Mouse (Mus musculus) MEL (cell line): Measurements from ENCODE around the gene Npw. TPM values are rescaled to one million over a fixed set of nuclear protein-coding genes. Genes with fewer than 3 reads are reported as not detected.

Experiments used
- DNase-seq: peaks from one replicate; pipeline ENCODE4 v3.0.0; 2011; ENCODE audit warnings: low read depth, low spot score
- H3K27ac ChIP-seq: 2 replicates; pipeline ENCODE4 v1.5.1; 2012; ENCODE audit warnings: low read depth, mild to moderate bottlenecking, control low read depth, low read length, moderate library complexity; ENCODE audit not compliant: control insufficient read depth
- H3K27me3 ChIP-seq, 2 experiments: fragments of 150-350 bp in 1 of 2; sonication (generic) in 1 of 2; 2 replicates each; pipeline ENCODE4 v1.6.1; 2012; ENCODE audit warnings: low read length in 2 of 2, mild to moderate bottlenecking in 2 of 2, improper control_type of control experiment in 1 of 2, moderate library complexity in 1 of 2; ENCODE audit not compliant: insufficient read depth in 2 of 2, control insufficient read depth in 1 of 2
- H3K36me3 ChIP-seq, 2 experiments: 2 replicates each; pipeline ENCODE4 v1.6.1; 2012 to 2014; ENCODE audit warnings: low read length in 2 of 2, improper control_type of control experiment in 1 of 2, inconsistent platforms in 1 of 2, mild to moderate bottlenecking in 1 of 2; ENCODE audit not compliant: insufficient read depth in 2 of 2, control insufficient read depth in 1 of 2
- H3K4me1 ChIP-seq, 2 experiments: fragments of 150-350 bp in 1 of 2; sonication (generic) in 1 of 2; 2 replicates each; pipeline ENCODE4 v1.6.1; 2012; ENCODE audit warnings: low read length in 2 of 2, improper control_type of control experiment in 1 of 2, mild to moderate bottlenecking in 1 of 2; ENCODE audit not compliant: insufficient read depth in 2 of 2, control insufficient read depth in 1 of 2
- H3K4me3 ChIP-seq, 2 experiments: fragments of 150-350 bp in 1 of 2; sonication (generic) in 1 of 2; 2 replicates each; pipeline ENCODE4 v1.5.1; 2012; ENCODE audit warnings: low read depth in 2 of 2, low read length in 2 of 2, mild to moderate bottlenecking in 2 of 2, moderate library complexity in 2 of 2, control low read depth in 1 of 2, improper control_type of control experiment in 1 of 2; ENCODE audit not compliant: control insufficient read depth in 1 of 2, insufficient read depth in 1 of 2
- H3K79me2 ChIP-seq: 2 replicates; pipeline ENCODE4 v1.6.1; 2012; ENCODE audit warnings: mild to moderate bottlenecking, low read length, moderate library complexity; ENCODE audit not compliant: control insufficient read depth, poor library complexity, insufficient read depth
- H3K9ac ChIP-seq: 2 replicates; pipeline ENCODE4 v1.6.1; 2012; ENCODE audit warnings: low read depth, mild to moderate bottlenecking, control low read depth, low read length, moderate library complexity; ENCODE audit not compliant: control insufficient read depth, poor library complexity, severe bottlenecking
- H3K9me3 ChIP-seq: fragments of 150-350 bp; sonication (generic); replicated peaks from 2 replicates; pipeline ENCODE4 v1.6.1; 2012; ENCODE audit warnings: mild to moderate bottlenecking, low read length, improper control_type of control experiment, moderate library complexity; ENCODE audit not compliant: insufficient read depth
- BHLHE40 ChIP-seq: IDR thresholded peaks from 2 replicates; pipeline ENCODE4 v1.6.1; 2012; ENCODE audit warnings: low read depth, mild to moderate bottlenecking, inconsistent platforms, low read length, improper control_type of control experiment, borderline replicate concordance
- CHD1 ChIP-seq: IDR thresholded peaks from 2 replicates; pipeline ENCODE4 v1.6.1; 2012; ENCODE audit warnings: low read depth, mild to moderate bottlenecking, inconsistent platforms, low read length, improper control_type of control experiment
- CHD2 ChIP-seq: IDR thresholded peaks from 2 replicates; pipeline ENCODE4 v1.6.1; 2011; ENCODE audit warnings: low read length, improper control_type of control experiment
- CTCF ChIP-seq, 3 experiments: IDR thresholded peaks in 2 of 3; conservative IDR thresholded peaks in 1 of 3; 2 replicates each; pipeline ENCODE4 v1.5.1; 2011 to 2012; ENCODE audit warnings: low read length in 3 of 3, low read depth in 2 of 3, mild to moderate bottlenecking in 2 of 3, improper control_type of control experiment in 1 of 3, inconsistent platforms in 1 of 3, mixed read lengths in 1 of 3, moderate library complexity in 1 of 3; ENCODE audit not compliant: control insufficient read depth in 1 of 3, insufficient read depth in 1 of 3, poor library complexity in 1 of 3, severe bottlenecking in 1 of 3
- E2F4 ChIP-seq: IDR thresholded peaks from 2 replicates; pipeline ENCODE4 v1.6.1; 2011; ENCODE audit warnings: low read depth, low read length, improper control_type of control experiment, borderline replicate concordance
- ELF1 ChIP-seq: IDR thresholded peaks from 2 replicates; pipeline ENCODE4 v1.6.1; 2014; ENCODE audit warnings: low read depth, mild to moderate bottlenecking, inconsistent platforms, low read length, improper control_type of control experiment, moderate library complexity
- EP300 ChIP-seq, 2 experiments: IDR thresholded peaks; 2 replicates each; pipeline ENCODE4 v1.6.1; 2011; ENCODE audit warnings: improper control_type of control experiment in 2 of 2, low read length in 2 of 2, low read depth in 1 of 2, mild to moderate bottlenecking in 1 of 2
- ETS1 ChIP-seq: IDR thresholded peaks from 2 replicates; pipeline ENCODE4 v1.6.1; 2012; ENCODE audit warnings: low read depth, mild to moderate bottlenecking, inconsistent platforms, low read length, improper control_type of control experiment, moderate library complexity
- GABPA ChIP-seq: IDR thresholded peaks from 2 replicates; pipeline ENCODE4 v1.6.1; 2012; ENCODE audit warnings: low read depth, mild to moderate bottlenecking, inconsistent platforms, low read length, improper control_type of control experiment, moderate library complexity
- GATA1 ChIP-seq: IDR thresholded peaks from 2 replicates; pipeline ENCODE4 v1.6.1; 2011; ENCODE audit warnings: low read depth, low read length, improper control_type of control experiment
- JUND ChIP-seq: IDR thresholded peaks from 2 replicates; pipeline ENCODE4 v1.6.1; 2011; ENCODE audit warnings: low read depth, mild to moderate bottlenecking, improper control_type of control experiment, low read length
- MAFK ChIP-seq: IDR thresholded peaks from 2 replicates; pipeline ENCODE4 v1.6.1; 2011; ENCODE audit warnings: low read depth, mild to moderate bottlenecking, low read length, improper control_type of control experiment, borderline replicate concordance
- MAX ChIP-seq: IDR thresholded peaks from 2 replicates; pipeline ENCODE4 v1.6.1; 2011; ENCODE audit warnings: low read length, improper control_type of control experiment
- MAZ ChIP-seq: IDR thresholded peaks from 2 replicates; pipeline ENCODE4 v1.6.1; 2012; ENCODE audit warnings: low read depth, mild to moderate bottlenecking, inconsistent platforms, low read length, improper control_type of control experiment
- MEF2A ChIP-seq: IDR thresholded peaks from 2 replicates; pipeline ENCODE4 v1.6.1; 2014; ENCODE audit warnings: low read depth, mild to moderate bottlenecking, inconsistent platforms, low read length, improper control_type of control experiment; ENCODE audit not compliant: poor library complexity, insufficient replicate concordance, severe bottlenecking; ENCODE audit errors: extremely low read depth
- MXI1 ChIP-seq: IDR thresholded peaks from 2 replicates; pipeline ENCODE4 v1.6.1; 2011; ENCODE audit warnings: mild to moderate bottlenecking, low read depth, low read length, improper control_type of control experiment
- MYB ChIP-seq: IDR thresholded peaks from 2 replicates; pipeline ENCODE4 v1.6.1; 2011; ENCODE audit warnings: mild to moderate bottlenecking, low read depth, low read length, improper control_type of control experiment
- MYC ChIP-seq: IDR thresholded peaks from 2 replicates; pipeline ENCODE4 v1.6.1; 2011; ENCODE audit warnings: low read depth, mild to moderate bottlenecking, low read length, improper control_type of control experiment, moderate library complexity
- NELFE ChIP-seq: IDR thresholded peaks from 2 replicates; pipeline ENCODE4 v1.6.1; 2011; ENCODE audit warnings: low read depth, low read length, improper control_type of control experiment
- NRF1 ChIP-seq: IDR thresholded peaks from 2 replicates; pipeline ENCODE4 v1.6.1; 2014; ENCODE audit warnings: low read depth, mild to moderate bottlenecking, inconsistent platforms, low read length, improper control_type of control experiment, moderate library complexity; ENCODE audit not compliant: poor library complexity, insufficient read depth, severe bottlenecking
- POLR2A ChIP-seq, 2 experiments: IDR thresholded peaks; 2 replicates each; pipeline ENCODE4 v1.6.1; 2011 to 2012; ENCODE audit warnings: low read length in 2 of 2, mild to moderate bottlenecking in 2 of 2, control low read depth in 1 of 2, improper control_type of control experiment in 1 of 2, low read depth in 1 of 2, moderate library complexity in 1 of 2; ENCODE audit not compliant: control insufficient read depth in 1 of 2, insufficient read depth in 1 of 2, poor library complexity in 1 of 2
- POLR2AphosphoS2 ChIP-seq: IDR thresholded peaks from 2 replicates; pipeline ENCODE4 v1.6.1; 2011; ENCODE audit warnings: low read length, improper control_type of control experiment
- POLR2AphosphoS5 ChIP-seq: IDR thresholded peaks from 2 replicates; pipeline ENCODE4 v1.6.1; 2012; ENCODE audit warnings: low read depth, borderline replicate concordance, mild to moderate bottlenecking, inconsistent platforms, low read length, moderate library complexity, mixed read lengths
- RAD21 ChIP-seq: IDR thresholded peaks from 2 replicates; pipeline ENCODE4 v1.6.1; 2011; ENCODE audit warnings: mild to moderate bottlenecking, low read depth, low read length, improper control_type of control experiment
- RCOR1 ChIP-seq: IDR thresholded peaks from 2 replicates; pipeline ENCODE4 v1.6.1; 2012; ENCODE audit warnings: low read depth, mild to moderate bottlenecking, inconsistent platforms, low read length, improper control_type of control experiment
- SIN3A ChIP-seq: IDR thresholded peaks from 2 replicates; pipeline ENCODE4 v1.6.1; 2012; ENCODE audit warnings: low read length, improper control_type of control experiment, inconsistent platforms
- SMC3 ChIP-seq: IDR thresholded peaks from 2 replicates; pipeline ENCODE4 v1.6.1; 2011; ENCODE audit warnings: low read depth, low read length, improper control_type of control experiment
- TAL1 ChIP-seq: IDR thresholded peaks from 2 replicates; pipeline ENCODE4 v1.6.1; 2012; ENCODE audit warnings: mild to moderate bottlenecking, inconsistent platforms, low read length, moderate library complexity, mixed read lengths
- TBP ChIP-seq: IDR thresholded peaks from 2 replicates; pipeline ENCODE4 v1.8.0; 2011; ENCODE audit warnings: low read depth, low read length, improper control_type of control experiment
- TCF12 ChIP-seq: IDR thresholded peaks from 2 replicates; pipeline ENCODE4 v1.6.1; 2014; ENCODE audit warnings: low read depth, mild to moderate bottlenecking, inconsistent platforms, low read length, improper control_type of control experiment, moderate library complexity
- UBTF ChIP-seq: IDR thresholded peaks from 2 replicates; pipeline ENCODE4 v1.6.1; 2012; ENCODE audit warnings: low read depth, mild to moderate bottlenecking, inconsistent platforms, low read length, improper control_type of control experiment, moderate library complexity, borderline replicate concordance; ENCODE audit not compliant: insufficient read depth
- USF2 ChIP-seq, 2 experiments: IDR thresholded peaks; 2 replicates each; pipeline ENCODE4 v1.6.1; 2011 to 2012; ENCODE audit warnings: improper control_type of control experiment in 2 of 2, low read length in 2 of 2, borderline replicate concordance in 1 of 2, inconsistent platforms in 1 of 2, low read depth in 1 of 2, mild to moderate bottlenecking in 1 of 2; ENCODE audit not compliant: insufficient read depth in 1 of 2
- ZC3H11A ChIP-seq: IDR thresholded peaks from 2 replicates; pipeline ENCODE4 v1.6.1; 2012; ENCODE audit warnings: low read depth, mild to moderate bottlenecking, inconsistent platforms, low read length, improper control_type of control experiment
- ZKSCAN1 ChIP-seq: IDR thresholded peaks from 2 replicates; pipeline ENCODE4 v1.6.1; 2012; ENCODE audit warnings: low read depth, mild to moderate bottlenecking, inconsistent platforms, low read length, improper control_type of control experiment, moderate library complexity
- ZMIZ1 ChIP-seq: IDR thresholded peaks from 2 replicates; pipeline ENCODE4 v1.6.1; 2012; ENCODE audit warnings: low read depth, mild to moderate bottlenecking, inconsistent platforms, low read length, improper control_type of control experiment, moderate library complexity
- ZNF384 ChIP-seq: IDR thresholded peaks from 2 replicates; pipeline ENCODE4 v1.6.1; 2012; ENCODE audit warnings: low read depth, mild to moderate bottlenecking, inconsistent platforms, low read length, improper control_type of control experiment
- polyA plus RNA-seq, 2 experiments: library from polyadenylated mRNA; stranded (reverse) in 1 of 2; unstranded in 1 of 2; fragments of >175 nt in 1 of 2; fragments of >200 nt in 1 of 2; gene quantifications; 2 replicates each; pipeline versions ENCODE4 v1.2.1 to v1.2.4; 2012; ENCODE audit warnings: low replicate concordance in 2 of 2, low read depth in 1 of 2; ENCODE audit not compliant: insufficient read length in 2 of 2, insufficient read depth in 1 of 2, missing spikeins in 1 of 2
- total RNA-seq: library from RNA; depleted of rRNA; stranded (reverse); fragments of 300-350 nt; gene quantifications from 2 replicates; pipeline ENCODE4 v1.2.3, GENCODE M21; 2012

The Npw gene
- total and polyA plus RNA-seq, 3 experiments = not detected

GRCm38 (mm10) chr17:24632167-24632812 is 26.0 kb downstream of the Npw start, which contains the start of the genes Tsc2 and Nthl1:
Tsc2 (minus strand) TSS chr17:24632630.
Nthl1 (plus strand) TSS chr17:24632680.
- Histone ChIP-seq H3K9ac (peak within 1 kb of the TSS; percentile 72), H3K27me3 (no peaks in the 10 kb centered on the region), H3K36me3 (peaks cover 3 to 5% of the 10 kb centered on the region in 2 experiments; a peak in 3 of 4 replicates), H3K4me3 (peak within 1 kb of the TSS; percentile 70 to 72), H3K27ac (peak within 1 kb of the TSS; percentile 73), H3K79me2 (peaks cover 8% of the 10 kb centered on the region), H3K4me1 (peaks cover 9 to 11% of the 10 kb centered on the region in 2 experiments), H3K9me3 (no peaks in the 10 kb centered on the region)
- peak; percentile 96 for DNase-seq
- TF ChIP-seq MXI1 = peak; percentile 95
- peak; percentile 81 for TF ChIP-seq NELFE
- 0 out of 2 replicates have a peak, but pooled peaks have one; percentile 1 for TF ChIP-seq E2F4
- TF ChIP-seq SMC3 = no peak
- TF ChIP-seq POLR2A (IDR thresholded peaks at IDR 0.05; ENCODE audit: control insufficient read depth in 1 of 2, insufficient read depth in 1 of 2, low read depth in 1 of 2, low read length in 2 of 2, poor library complexity in 1 of 2) = peak; percentile 93 to 95
- TF ChIP-seq CHD2 = no peak
- no peak for TF ChIP-seq POLR2AphosphoS5
- TF ChIP-seq MEF2A = no peak
- TF ChIP-seq USF2 (IDR thresholded peaks at IDR 0.05; ENCODE audit: borderline replicate concordance in 1 of 2, insufficient read depth in 1 of 2, low read depth in 1 of 2, low read length in 2 of 2) = no peak
- no peak for TF ChIP-seq ZKSCAN1
- peak; percentile 94; the same call in 1 of the 2 replicates for TF ChIP-seq MAZ
- TF ChIP-seq RAD21 = no peak
- peak; percentile 64 for TF ChIP-seq TCF12
- TF ChIP-seq EP300 (IDR thresholded peaks at IDR 0.05; ENCODE audit: low read depth in 1 of 2, low read length in 2 of 2) = no peak
- TF ChIP-seq UBTF = no peak
- no peak for TF ChIP-seq GATA1
- TF ChIP-seq MYC = peak; percentile 67; the same call in 1 of the 2 replicates
- TF ChIP-seq TAL1 = no peak
- no peak for TF ChIP-seq BHLHE40
- TF ChIP-seq ZNF384 = no peak
- TF ChIP-seq JUND = no peak
- TF ChIP-seq CHD1 = no peak
- TF ChIP-seq ZC3H11A = no peak
- peak; percentile 48 for TF ChIP-seq MAX
- TF ChIP-seq NRF1 = peak; percentile 66
- TF ChIP-seq CTCF (IDR thresholded peaks at IDR 0.05 in 2 of 3, conservative IDR thresholded peaks at IDR 0.05 in 1 of 3; ENCODE audit: control insufficient read depth in 1 of 3, insufficient read depth in 1 of 3, low read depth in 2 of 3, low read length in 3 of 3, poor library complexity in 1 of 3, severe bottlenecking in 1 of 3) = no peak
- peak; percentile 76 for TF ChIP-seq TBP
- TF ChIP-seq ZMIZ1 = peak; percentile 66; the same call in 1 of the 2 replicates
- TF ChIP-seq ELF1 = peak; percentile 85
- no peak for TF ChIP-seq GABPA
- TF ChIP-seq POLR2AphosphoS2 = peak; percentile 38; the same call in 1 of the 2 replicates
- peak; percentile 23; the same call in 1 of the 2 replicates for TF ChIP-seq ETS1
- TF ChIP-seq RCOR1 = no peak
- TF ChIP-seq MAFK = no peak
- peak; percentile 97 for TF ChIP-seq SIN3A
- TF ChIP-seq MYB = no peak
